Mouse (Mus musculus) gastrocnemius, postnatal 4 days (tissue): ENCODE results near the gene Hgd. TPM values are rescaled to one million over a fixed set of nuclear protein-coding genes. Genes with fewer than 3 reads are reported as not detected.
"Not testable (repeated sequence)": the region's sequence is repeated elsewhere in the genome, so short reads cannot be mapped to it uniquely, and the experiment has no call there.

Experiments used
- DNase-seq, 2 experiments: peaks; one replicate each; pipeline ENCODE4 v3.0.0; 2021 to 2022; ENCODE audit warnings: low spot score in 2 of 2, mixed read lengths in 2 of 2
- total RNA-seq, 2 experiments: library from RNA; stranded (reverse); gene quantifications; 2 replicates each; pipeline ENCODE4 v1.2.3; 2021

Hgd gene
- total RNA-seq, 2 experiments from 2014 or later, result 1.1 TPM; not detected in 1

GRCm38 (mm10) chr16:37628336-37628735 lies 48.4 kb downstream of the Hgd start:
- no peak for DNase-seq

DNA sequence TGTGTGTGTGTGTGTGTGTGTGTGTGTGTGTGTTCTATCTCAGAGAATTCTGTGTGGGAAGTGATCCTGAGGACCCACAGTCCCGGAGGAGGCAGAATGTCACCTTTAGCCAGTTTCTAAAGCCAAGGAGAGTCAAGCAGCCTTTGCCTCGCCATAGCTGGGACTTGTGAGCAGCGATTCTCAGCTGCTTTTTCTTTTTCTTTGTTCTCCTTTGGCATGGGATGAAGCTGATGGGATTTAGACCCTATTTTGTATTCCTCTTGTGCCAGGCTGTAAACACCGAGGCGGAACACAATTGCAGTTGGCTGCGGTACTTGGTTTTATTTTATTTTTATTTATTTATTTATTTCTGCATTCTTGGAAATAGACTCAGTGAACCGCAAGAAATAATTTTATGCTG lies 49.1 kb downstream of the Hgd start:
- DNase-seq, result no peak

GRCm38 (mm10) chr16:37634578-37634977 lies 54.6 kb downstream of the Hgd start:
- DNase-seq, result no peak

DNA sequence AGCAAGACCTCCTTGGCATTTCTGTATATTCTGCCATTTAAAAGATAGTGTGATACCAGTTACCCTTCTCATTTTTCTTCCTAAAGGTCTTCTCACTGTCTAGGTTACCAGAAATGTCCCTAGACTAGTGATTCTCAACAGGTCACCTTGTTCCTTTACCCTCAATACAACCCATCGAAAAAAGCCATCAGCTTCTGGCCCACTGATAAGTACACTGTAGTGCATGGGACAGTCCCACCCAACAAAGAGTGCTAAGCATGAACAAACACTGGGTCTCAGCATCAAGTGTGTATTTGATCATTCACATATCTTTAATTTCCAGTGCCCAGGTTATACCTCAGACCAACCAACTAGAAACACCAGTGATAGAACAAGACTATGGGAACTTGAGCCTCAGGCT lies 55.1 kb downstream of the Hgd start:
- DNase-seq, result no peak

DNA sequence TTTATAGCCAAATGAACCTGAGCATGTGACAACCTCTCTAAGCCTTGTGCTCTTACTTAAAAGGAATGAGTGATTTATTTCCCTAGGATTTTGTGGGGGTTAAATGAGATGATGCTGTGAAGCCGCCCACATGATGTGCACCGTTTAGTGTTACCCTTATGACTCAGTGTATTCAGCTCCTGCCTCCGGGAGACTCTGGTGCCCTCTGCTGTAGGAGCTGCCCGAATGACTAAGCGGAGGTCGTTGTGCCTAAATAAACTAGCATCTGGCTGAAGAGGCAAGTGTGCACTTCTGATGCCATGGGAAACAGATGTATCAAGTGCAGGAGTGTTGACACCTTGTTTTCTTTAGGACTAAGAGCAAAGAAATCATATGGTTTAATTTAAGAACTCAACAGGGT lies 56.2 kb downstream of the Hgd start:
- no peak for DNase-seq

DNA sequence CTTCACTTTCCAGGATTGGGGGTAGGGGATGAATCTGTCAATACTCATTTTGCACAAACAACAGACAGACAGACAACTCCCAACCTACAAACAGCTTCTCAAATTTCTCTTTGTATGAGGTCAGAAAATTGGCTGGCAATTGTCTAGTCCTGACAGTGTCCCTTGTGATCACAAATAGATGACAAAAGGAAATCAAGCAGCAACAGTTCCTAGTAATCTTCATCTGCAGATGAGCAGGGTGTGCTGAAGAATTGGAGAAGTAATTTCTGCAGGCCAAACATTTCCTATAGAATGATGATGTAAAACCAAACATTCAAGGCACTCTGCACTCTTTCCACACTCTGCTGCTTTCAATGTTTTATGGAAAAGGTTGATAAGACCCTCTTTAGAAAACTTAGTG lies 57.8 kb downstream of the Hgd start:
- no peak for DNase-seq

- not testable (repeated sequence) for DNase-seq
Observed at GRCm38 (mm10) chr16:37640522-37640921, 60.6 kb downstream of the Hgd start.

GRCm38 (mm10) chr16:37644486-37644885 lies 64.5 kb downstream of the Hgd start:
- DNase-seq, result no peak

DNA sequence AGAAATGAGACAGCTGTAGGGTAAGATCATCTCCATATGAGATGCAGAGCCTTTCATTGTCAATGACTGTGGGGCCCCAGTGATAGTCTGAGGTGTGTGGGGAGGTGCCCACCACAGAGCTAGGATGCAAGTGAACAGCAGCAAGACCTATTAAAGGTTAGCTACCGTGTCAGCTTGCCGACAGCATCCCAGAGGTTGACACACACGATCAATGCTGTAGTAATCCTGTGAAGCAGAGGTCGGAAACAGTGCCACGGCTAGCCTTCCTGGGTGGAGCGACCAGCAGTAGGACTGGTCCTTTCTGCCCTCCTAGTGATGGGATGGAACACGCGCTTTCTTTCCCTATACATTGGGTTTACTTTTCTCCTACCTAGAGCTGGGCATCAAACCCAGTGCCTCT lies 65.3 kb downstream of the Hgd start:
- no peak for DNase-seq

DNA sequence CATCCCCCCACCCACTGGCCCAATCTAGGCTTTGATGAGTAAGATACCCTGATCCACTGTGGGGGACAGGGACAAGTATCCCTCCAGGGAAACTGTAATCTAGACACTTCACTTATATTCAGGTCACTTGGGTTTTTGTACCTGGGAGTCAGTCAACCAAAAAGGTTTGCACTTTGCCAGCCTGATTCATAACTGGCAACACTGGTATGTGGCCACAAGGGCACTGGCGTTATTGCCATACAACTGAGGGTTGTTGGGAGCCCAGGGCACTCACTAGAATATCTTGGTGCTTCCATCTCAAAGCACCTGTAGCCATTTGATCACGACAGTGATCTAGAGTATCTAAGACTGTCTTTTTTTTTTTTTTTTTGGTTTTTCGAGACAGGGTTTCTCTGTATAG lies 65.8 kb downstream of the Hgd start:
- DNase-seq, result no peak

GRCm38 (mm10) chr16:37647067-37647466 lies 67.1 kb downstream of the Hgd start:
- no peak for DNase-seq

DNA sequence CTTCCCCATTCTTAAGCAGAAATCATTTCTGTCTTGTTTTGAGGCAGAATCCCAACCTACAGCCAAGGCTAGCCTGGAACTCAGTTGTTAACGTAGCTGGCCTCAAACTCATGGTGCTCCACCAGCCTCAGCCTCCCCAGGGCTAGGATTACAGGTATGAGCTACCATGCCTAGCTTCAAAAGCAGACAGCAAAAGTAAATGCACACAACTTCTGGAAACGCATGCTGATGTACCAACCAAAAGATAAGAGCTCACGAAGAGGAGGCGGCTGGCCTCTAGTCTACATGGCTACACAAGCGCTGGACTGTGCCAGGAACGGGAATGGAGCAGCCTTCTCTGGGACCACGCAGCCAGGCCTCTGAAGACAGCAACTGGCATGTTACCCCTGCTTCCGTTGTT lies 68.0 kb downstream of the Hgd start:
- no peak for DNase-seq

DNA sequence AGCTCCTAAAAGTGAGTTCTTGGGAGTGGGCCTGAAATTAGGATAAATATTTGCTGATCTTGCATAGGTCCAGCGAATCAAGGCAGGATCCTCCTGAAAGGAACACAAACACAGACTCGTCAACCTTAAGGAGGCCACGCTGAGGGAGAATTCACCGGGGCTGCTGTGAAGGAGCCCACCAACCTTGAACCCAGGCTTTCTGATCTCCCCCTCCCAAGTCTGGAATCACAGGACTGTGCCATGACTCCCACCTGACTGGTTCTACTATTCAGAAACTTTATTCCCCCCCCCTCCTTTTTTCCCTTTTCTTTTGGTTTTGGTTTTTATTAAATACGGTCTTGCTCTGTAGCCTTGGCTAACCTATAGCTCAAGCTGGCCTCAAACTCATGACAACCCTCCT lies 69.1 kb downstream of the Hgd start:
- DNase-seq, result no peak

GRCm38 (mm10) chr16:37651467-37651866 lies 71.5 kb downstream of the Hgd start:
- DNase-seq, result no peak

- no peak for DNase-seq
Observed at GRCm38 (mm10) chr16:37652654-37653053, 72.7 kb downstream of the Hgd start.

- DNase-seq, result no peak
Observed at GRCm38 (mm10) chr16:37653058-37653457, 73.1 kb downstream of the Hgd start.

- peak; percentile 93 to 96 for DNase-seq
Observed at GRCm38 (mm10) chr16:37653731-37654657, 74.0 kb downstream of the Hgd start, which contains the start of gene Ndufb4. Ndufb4 (minus strand) TSS chr16:37654453.

GRCm38 (mm10) chr16:37654831-37655455 lies 75.0 kb downstream of the Hgd start:
- no peak for DNase-seq

- DNase-seq, result no peak
Observed at GRCm38 (mm10) chr16:37655756-37656347, 75.9 kb downstream of the Hgd start.

DNA sequence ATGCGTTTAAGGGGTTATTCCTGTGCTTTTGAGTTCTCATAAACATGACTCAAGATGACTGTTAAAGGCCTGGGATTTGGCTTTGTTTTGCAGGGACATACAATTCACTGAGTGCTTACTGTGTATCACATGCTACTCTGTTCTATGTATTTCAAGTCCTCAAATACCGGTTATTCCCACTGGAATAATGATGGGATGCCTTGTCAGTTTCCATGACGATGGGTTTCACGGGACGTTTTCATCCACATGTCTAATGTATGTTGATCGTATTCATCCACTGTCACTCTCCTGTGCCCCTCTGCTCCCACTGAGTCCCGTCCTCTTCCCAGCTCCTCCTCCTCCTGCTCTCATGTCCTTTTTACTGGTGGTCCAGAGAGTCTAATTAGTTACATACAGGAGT lies 76.8 kb downstream of the Hgd start:
- no peak for DNase-seq

DNA sequence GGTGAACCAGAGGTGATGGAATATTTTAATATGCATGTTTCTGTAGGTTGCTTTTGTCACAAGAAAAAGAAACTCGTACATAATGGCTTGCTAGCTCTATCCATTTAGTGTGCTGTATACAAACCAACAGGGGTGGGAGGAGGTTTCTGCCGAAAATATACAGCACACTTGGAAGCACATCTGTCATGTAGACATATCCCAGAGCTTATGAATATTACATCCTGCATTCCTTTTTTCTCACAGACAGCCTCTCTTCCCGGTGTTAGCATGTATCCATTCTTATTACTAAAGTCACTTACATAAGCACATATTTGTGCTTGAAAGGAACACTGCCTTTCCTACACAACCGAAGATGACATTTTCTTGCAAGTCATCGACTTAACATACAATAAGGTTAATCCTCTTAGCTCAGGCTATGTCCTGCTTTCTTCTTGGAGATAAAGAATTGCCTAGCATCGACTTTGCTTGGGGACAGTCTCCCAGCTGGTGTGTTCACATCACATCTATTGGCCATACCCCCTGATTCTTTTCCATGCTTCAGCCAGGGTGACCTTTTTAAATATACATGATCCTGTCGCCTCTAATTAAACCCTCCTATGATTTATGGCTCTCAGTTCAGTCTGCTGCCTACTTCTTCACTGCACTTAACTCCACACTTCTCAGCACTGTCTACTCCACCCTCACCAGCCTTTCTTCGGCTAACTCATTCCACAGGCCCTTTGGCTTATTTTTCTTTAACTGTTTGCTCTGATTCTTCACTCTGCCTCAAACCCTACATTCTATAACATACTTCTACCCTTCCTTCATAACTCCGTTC lies 83.9 kb downstream of the Hgd start:
- no peak for DNase-seq
